Mouse (Mus musculus): ENCODE measurements at regions not wholly inside any gene's neighbourhood (a gene's known extent, or its start where the extent isn't known, plus 50 kb on each side); places are given as distances from the start of the nearest gene placed in this dataset.

GRCm38 (mm10) chr16:31521786-31522185, 99.7 kb downstream of the Bdh1 start:
- TF ChIP-seq POLR2A (IDR thresholded peaks at IDR 0.05; ENCODE audit: low read depth, low read length): no peak
- no peak for TF ChIP-seq CTCF (IDR thresholded peaks at IDR 0.05; ENCODE audit: extremely low read depth, insufficient read depth, insufficient read length, insufficient replicate concordance)
